Mouse (Mus musculus): ENCODE measurements around the gene Olfr1352. TPM values are rescaled to one million over a fixed set of nuclear protein-coding genes. Genes with fewer than 3 reads are reported as not detected.
"Not testable (repeated sequence)": the region's sequence is repeated elsewhere in the genome, so short reads cannot be mapped to it uniquely, and the experiment has no call there.

Gene Olfr1352
- not detected in 2 replicates for polyA plus RNA-seq (2012)

DNA sequence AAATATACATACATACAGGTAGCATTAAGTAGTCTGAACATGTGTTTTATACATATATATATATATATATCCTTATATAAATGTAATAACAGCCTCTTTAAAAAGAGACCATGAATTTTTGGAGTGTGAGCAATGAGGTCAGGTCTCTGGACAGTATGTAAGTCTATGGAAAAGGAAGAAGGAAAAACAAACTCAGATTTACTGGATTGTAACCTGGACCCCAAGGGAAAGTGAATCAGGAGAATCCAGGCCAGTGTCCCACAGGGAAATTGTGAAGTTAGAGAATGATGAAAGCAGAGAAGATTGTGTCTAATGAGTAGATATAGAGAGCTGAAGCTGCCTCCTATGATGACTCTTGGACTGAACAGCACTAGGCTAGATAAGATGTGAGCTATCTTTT is at the start of gene Olfr1352:
Gene Olfr1352, plus strand, starts transcription at position 301 of the 400 bp plus-strand sequence.
- Histone ChIP-seq H3K36me3 (ENCODE audit: control insufficient read depth) (no peaks in the 10 kb centered on the region), H3K9me3 (ENCODE audit: control insufficient read depth, low read length) (no peaks in the 10 kb centered on the region), H3K4me3 (replicated peaks) (no peak within 1 kb of the TSS), H3K27me3 (ENCODE audit: control insufficient read depth) (no peaks in the 10 kb centered on the region), H3K4me1 (ENCODE audit: control insufficient read depth) (no peaks in the 10 kb centered on the region)
- TF ChIP-seq TAL1 (IDR thresholded peaks at IDR 0.05; ENCODE audit: low read length) = no peak
- TF ChIP-seq GATA1 (IDR thresholded peaks at IDR 0.05; ENCODE audit: low read length) = no peak

DNA sequence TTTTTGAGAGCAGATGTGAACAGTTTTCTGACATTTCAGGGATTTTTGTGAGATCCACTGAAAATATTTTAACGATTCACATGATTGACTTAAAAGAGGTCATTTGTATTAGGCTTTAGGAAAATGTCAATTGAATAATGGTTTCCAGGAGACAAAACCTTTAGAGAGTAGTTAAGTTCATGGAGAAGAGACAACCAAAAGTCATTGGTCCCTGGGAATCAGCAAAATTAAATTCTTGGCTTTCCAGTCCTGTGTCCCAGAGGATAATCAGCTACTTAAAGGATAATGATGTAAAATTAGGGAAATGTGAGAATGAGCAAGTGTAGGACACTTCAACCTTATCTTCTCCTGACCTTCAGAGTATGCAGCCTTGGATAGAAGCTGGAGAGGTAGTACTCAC is 30.5 kb upstream of the Olfr1352 start, which contains the start of gene Olfr8:
Gene Olfr8, plus strand, starts transcription at position 301 of the 400 bp plus-strand sequence.
- not testable (repeated sequence) for H3K4me3 ChIP-seq (replicated peaks); H3K36me3 ChIP-seq (ENCODE audit: control insufficient read depth); H3K9me3 ChIP-seq (ENCODE audit: control insufficient read depth, low read length); H3K27me3 ChIP-seq (ENCODE audit: control insufficient read depth); H3K4me1 ChIP-seq (ENCODE audit: control insufficient read depth)

DNA sequence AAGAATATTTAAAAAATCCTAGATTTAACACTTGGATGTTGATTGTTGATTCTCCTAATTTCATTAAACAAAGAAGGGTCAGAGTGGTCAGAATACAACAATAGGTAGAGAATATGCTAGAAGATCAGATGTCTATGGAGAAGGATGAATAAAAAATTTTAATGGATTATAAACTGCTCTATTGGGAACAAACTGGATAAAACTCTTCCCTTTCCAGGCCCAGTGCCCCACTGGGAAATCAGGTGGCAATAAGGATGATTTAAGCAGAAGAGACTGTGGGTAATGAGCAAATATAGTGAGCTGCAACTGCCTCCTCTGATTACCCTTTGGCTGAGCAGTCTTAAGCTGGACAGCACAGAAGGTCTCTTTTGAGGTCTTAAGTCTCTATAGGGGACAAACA is 17.8 kb upstream of the Olfr1352 start, which contains the start of gene Olfr1353:
Gene Olfr1353, plus strand, starts transcription at position 301 of the 400 bp plus-strand sequence.
- H3K9me3 ChIP-seq (ENCODE audit: control insufficient read depth, low read length); H3K4me1 ChIP-seq (ENCODE audit: control insufficient read depth); H3K27me3 ChIP-seq (ENCODE audit: control insufficient read depth); H3K36me3 ChIP-seq (ENCODE audit: control insufficient read depth); H3K4me3 ChIP-seq (replicated peaks): not testable (repeated sequence)

DNA sequence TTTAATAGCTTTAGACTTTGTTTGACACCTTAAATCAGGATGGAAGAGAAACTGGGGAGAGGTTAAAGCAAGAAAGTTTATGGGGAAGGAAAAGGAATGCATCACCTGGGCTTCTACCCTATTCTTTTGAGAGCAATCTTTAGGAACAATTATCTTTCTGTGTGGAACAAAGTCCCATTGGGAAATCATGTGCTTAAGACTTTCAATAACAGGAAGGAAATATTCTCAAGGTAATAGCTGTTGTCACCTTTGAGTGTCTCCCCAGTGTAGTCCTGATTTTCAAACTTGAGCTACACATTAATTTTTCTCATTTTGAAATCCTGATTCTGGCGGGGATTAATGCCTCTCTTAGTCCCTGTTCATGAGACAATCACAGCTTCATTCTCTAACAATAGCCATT is 31.3 kb downstream of the Olfr1352 start, which contains the start of gene Olfr1351:
Gene Olfr1351, plus strand, starts transcription at position 301 of the 400 bp plus-strand sequence.
- no peaks in the 10 kb centered on the region for H3K36me3 ChIP-seq (ENCODE audit: control insufficient read depth)
- no peaks in the 10 kb centered on the region for H3K4me1 ChIP-seq (ENCODE audit: control insufficient read depth)
- no peak within 1 kb of the TSS for H3K4me3 ChIP-seq (replicated peaks)
- H3K9me3 ChIP-seq (ENCODE audit: control insufficient read depth, low read length) = no peaks in the 10 kb centered on the region
- no peaks in the 10 kb centered on the region for H3K27me3 ChIP-seq (ENCODE audit: control insufficient read depth)
- TF ChIP-seq TAL1 (IDR thresholded peaks at IDR 0.05; ENCODE audit: low read length) (no peak), GATA1 (IDR thresholded peaks at IDR 0.05; ENCODE audit: low read length) (no peak)

DNA sequence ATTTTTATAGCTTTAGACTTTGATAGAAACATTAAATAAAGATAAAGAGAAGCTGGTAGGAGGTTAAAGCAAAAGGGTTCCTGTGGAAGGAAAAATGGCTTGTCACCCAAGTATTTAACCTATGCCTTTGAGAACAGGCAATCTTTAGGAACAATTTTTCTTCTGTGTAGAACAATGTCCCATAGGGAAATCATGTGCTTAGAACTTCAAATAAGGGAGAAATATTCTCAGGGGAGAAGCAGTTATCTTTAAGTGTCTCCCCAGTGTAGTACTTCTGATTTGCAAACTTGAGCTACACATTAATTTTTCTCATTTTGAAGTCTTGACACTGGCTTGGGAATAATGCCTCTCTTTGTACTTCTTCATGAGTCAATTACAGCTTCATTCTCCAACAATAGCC is 47.6 kb downstream of the Olfr1352 start, which contains the start of gene Olfr57:
Gene Olfr57, plus strand, starts transcription at position 301 of the 400 bp plus-strand sequence.
- no peak within 1 kb of the TSS for H3K4me3 ChIP-seq (replicated peaks)
- no peaks in the 10 kb centered on the region for H3K27me3 ChIP-seq (ENCODE audit: control insufficient read depth)
- TF ChIP-seq GATA1 (IDR thresholded peaks at IDR 0.05; ENCODE audit: low read length) = no peak
- TF ChIP-seq TAL1 (IDR thresholded peaks at IDR 0.05; ENCODE audit: low read length) = no peak
- H3K4me1 ChIP-seq (ENCODE audit: control insufficient read depth) = no peaks in the 10 kb centered on the region
- peaks cover 7% of the 10 kb centered on the region for H3K9me3 ChIP-seq (ENCODE audit: control insufficient read depth, low read length)
- no peaks in the 10 kb centered on the region for H3K36me3 ChIP-seq (ENCODE audit: control insufficient read depth)

Other genes with a start within 250 kb of the Olfr1352 start
- not detected in 2 replicates for gene Ccdc105, start 228.0 kb upstream of the Olfr1352 start, polyA plus RNA-seq (2012)
- not detected in 2 replicates for gene Slc1a6, start 200.6 kb upstream of the Olfr1352 start, polyA plus RNA-seq (2012)
- 0.04 TPM in 1 of 2 replicates, not detected in the other for gene Olfr1356, start 128.9 kb upstream of the Olfr1352 start, polyA plus RNA-seq (2012)
- not detected in 2 replicates for gene Olfr1355, start 105.5 kb upstream of the Olfr1352 start, polyA plus RNA-seq (2012)
- not detected in 2 replicates for gene Olfr1354, start 67.9 kb upstream of the Olfr1352 start, polyA plus RNA-seq (2012)
- gene Olfr8, start 30.4 kb upstream of the Olfr1352 start, polyA plus RNA-seq (2012) = not detected in 2 replicates
- not detected in 2 replicates for gene Olfr1353, start 17.7 kb upstream of the Olfr1352 start, polyA plus RNA-seq (2012)
- gene Olfr1351, start 31.4 kb downstream of the Olfr1352 start, polyA plus RNA-seq (2012) = not detected in 2 replicates
- gene Olfr57, start 47.7 kb downstream of the Olfr1352 start, polyA plus RNA-seq (2012) = not detected in 2 replicates
- 0.01 and 0.03 TPM in 2 replicates for gene 2610008E11Rik, start 116.5 kb downstream of the Olfr1352 start, polyA plus RNA-seq (2012)
- gene Vmn2r80, start 167.7 kb downstream of the Olfr1352 start, polyA plus RNA-seq (2012) = not detected in 2 replicates